In the genomic region with DNA sequence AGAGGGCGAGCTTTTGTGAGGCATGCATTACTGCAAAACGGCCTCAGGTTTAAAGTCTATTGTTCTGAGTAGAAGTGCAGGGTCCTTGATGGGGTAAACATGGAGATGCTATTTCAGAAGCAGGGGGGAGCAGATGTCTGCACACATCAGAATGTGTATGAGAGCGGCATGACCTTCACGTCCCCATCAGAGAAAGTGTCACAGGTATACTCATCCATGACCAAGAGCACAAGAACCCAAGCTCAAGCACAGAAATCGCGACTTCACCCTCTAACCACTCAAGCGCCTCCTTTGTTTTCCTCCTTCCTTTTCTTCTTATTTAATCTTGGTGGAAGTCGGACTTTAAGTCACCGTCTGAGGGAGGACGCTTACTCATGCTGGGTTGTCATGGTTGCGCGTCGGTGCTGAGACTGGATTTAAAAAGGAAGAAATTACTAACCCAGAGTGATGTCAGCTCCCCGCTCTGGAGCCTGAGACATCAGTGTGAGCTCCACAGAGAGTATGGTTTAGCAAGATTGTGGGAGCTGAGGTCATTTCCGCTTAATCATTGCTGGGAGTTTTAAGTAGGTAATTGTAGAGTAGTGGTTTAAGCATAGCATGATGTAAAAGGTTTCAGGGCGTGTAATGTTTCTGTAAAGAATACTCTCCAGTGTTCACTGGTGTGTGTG, we compare ENCODE assay signal across 9 mouse cellular contexts.
DNase-seq lines count a peak whose midpoint lies in the region; ATAC-seq lines count a peak whose summit lies in the region.
"Had no signal": no experiment of that assay in that cellular context is flagged by ENCODE, and none has a peak within 500 bp of the region (broad histone marks: within the 10 kb centered on the region; RNA-seq: fewer than 3 reads in every experiment).

No protein-coding gene starts in this region.

- peak; percentile 91 for ATAC-seq in common myeloid progenitor, adult 5-6 weeks (replicated peaks; ENCODE audit: low read depth, poor library complexity, severe bottlenecking)
- no peak for ATAC-seq in megakaryocyte-erythroid progenitor cell, adult 5-6 weeks (replicated peaks; ENCODE audit: low FRiP score, low TSS enrichment, poor library complexity, severe bottlenecking)
- ATAC-seq: liver, embryonic 12.5 days had no signal

- DNase-seq in layer of hippocampus, adult 8-10 months (ENCODE audit: low spot score in 2 of 2) = peak; percentile 46 to 61
- no peak for DNase-seq in layer of hippocampus, postnatal 10 days (ENCODE audit: low spot score in 2 of 2)
- DNase-seq in left cerebral cortex, postnatal 36 days (ENCODE audit: low spot score in 2 of 2) = peak; percentile 58 to 63
- peak; percentile 78 to 84 for DNase-seq in right cerebral cortex, postnatal 36 days (ENCODE audit: low spot score in 2 of 2)
- DNase-seq in spleen, adult 12 weeks (ENCODE audit: low spot score) = no peak
- DNase-seq: embryo, embryonic 11 days had no signal

- intact Hi-C loops in left cerebral cortex, postnatal 36 days (cut with DNase I) = no loop called here

Comparison
In these comparisons a context has a peak if more than half of its experiments do, and no peak if none do; other contexts are left out.
1. DNase-seq: peak in layer of hippocampus, adult 8-10 months (2 of 2), left cerebral cortex, postnatal 36 days (2 of 2) and right cerebral cortex, postnatal 36 days (2 of 2); none in layer of hippocampus, postnatal 10 days (0 of 2) and spleen, adult 12 weeks (single experiment).